Mouse (Mus musculus) CD4-positive naive resting alpha-beta T cell, adult 76 days (primary cell): ENCODE measurements around the gene Lrrc49. TPM values are rescaled to one million over a fixed set of nuclear protein-coding genes. Genes with fewer than 3 reads are reported as not detected.

Source experiments
- total RNA-seq: library from RNA; stranded (reverse); gene quantifications from one replicate; pipeline ENCODE4 v1.2.4, GENCODE M21; 2023

Lrrc49 gene
- not detected for total RNA-seq

GRCm38 (mm10) chr9:60687891-60688324, at the start of gene Lrrc49:
TSS of gene Lrrc49 (minus strand) at chr9:60688158.

GRCm38 (mm10) chr9:60712771-60713541, 25.0 kb upstream of the Lrrc49 start, which contains the start of gene Larp6:
TSS of gene Larp6 (plus strand) at chr9:60712989.

GRCm38 (mm10) chr9:60521806-60522264, 166.1 kb downstream of the Lrrc49 start, which contains the start of gene Thsd4:
TSS of gene Thsd4 (minus strand) at chr9:60522046.

Other genes with a start within 250 kb of the Lrrc49 start
- gene Thsd4, start 166.1 kb downstream of the Lrrc49 start, total RNA-seq = not detected
- not detected for gene Larp6, start 24.8 kb upstream of the Lrrc49 start, total RNA-seq
- not detected for gene Uaca, start 106.4 kb upstream of the Lrrc49 start, total RNA-seq